Mouse (Mus musculus): Measurements from ENCODE around the gene Oas1g.

GRCm38 (mm10) chr5:120890026-120890425, 2.6 kb upstream of the Oas1g start:
- TF ChIP-seq CTCF (IDR thresholded peaks at IDR 0.05; ENCODE audit: extremely low read depth, insufficient read length, insufficient replicate concordance, low read depth, low read length) (no peak), POLR2A (IDR thresholded peaks at IDR 0.05; ENCODE audit: low read depth, low read length) (no peak)

Measured in small intestine, adult 2 months (tissue).